Mouse (Mus musculus) activated CD4-positive, CD25-positive, alpha-beta regulatory T cell, adult 9 weeks (primary cell): ENCODE data around the gene Olfr994. TPM values are rescaled to one million over a fixed set of nuclear protein-coding genes. Genes with fewer than 3 reads are reported as not detected.

ENCODE experiments used
- polyA plus RNA-seq: library from polyadenylated mRNA; unstranded; fragments of 100-300 nt; shearing (Covaris generic); gene quantifications from one replicate; pipeline ENCODE4 v1.2.1, GENCODE M21; 2017

Gene Olfr994
- not detected for polyA plus RNA-seq

DNA sequence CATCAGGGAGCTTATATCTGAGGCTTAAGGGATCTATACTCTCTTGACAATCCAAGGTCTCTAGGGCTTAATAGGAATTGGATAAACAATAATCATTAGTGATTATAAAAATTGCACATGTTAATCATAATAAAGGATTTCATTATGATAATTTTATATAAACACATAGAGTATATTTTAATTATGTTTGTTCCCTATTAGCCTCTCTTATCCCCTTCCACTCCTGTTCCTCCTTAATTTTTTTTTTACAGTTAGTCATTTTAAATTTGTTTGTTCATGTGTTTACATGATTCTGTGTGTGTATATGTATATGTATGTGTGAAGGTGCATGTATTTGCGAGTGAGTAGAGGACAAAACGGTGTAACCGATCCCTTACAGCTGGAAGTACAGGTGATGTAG lies at the start of gene Olfr994:
Gene Olfr994, minus strand, starts transcription at position 101 of the 400 bp plus-strand sequence.

GRCm38 (mm10) chr2:85443539-85443938 lies 7.3 kb upstream of the Olfr994 start, which contains the start of gene Olfr995:
Olfr995 (minus strand) TSS chr2:85443639.

DNA sequence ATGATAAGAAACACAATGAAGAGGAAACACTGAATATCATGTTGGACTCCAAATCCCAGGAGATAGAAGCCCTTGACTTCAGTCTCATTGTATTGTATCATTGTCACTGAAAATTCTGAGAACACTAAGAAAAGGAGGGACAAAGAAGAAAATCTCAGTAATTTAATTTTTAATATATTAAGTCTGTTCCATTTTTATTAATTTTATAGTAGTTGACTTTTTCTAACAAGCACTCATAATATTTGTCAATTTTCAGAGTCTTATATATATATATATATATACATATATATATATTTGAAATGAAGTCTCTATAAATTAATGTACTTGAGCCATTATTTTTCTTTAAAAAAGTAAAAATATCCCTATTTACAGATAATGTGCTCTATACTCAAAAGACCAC lies 21.5 kb downstream of the Olfr994 start, which contains the start of gene Olfr993:
Gene Olfr993, minus strand, starts transcription at position 101 of the 400 bp plus-strand sequence.

DNA sequence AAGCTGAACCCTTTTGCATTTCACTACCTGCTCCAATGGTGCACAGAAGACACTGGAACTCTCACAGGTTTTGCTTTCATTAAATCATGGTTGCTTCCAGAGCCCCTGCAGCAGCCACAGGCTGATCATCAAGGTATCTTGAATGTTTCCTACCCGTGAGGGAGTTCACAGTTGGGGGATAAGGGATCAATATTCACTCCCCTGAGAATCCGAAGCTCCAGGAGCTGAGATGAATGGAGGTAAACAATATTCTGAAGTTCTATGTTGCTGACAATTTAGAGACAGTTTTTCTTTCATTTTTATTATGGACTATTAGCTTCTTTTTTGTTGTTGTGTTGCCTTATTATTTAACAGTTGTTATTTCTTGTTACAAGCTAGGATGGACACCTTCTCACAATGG lies 26.9 kb downstream of the Olfr994 start, which contains the start of gene Olfr992:
Gene Olfr992, minus strand, starts transcription at position 101 of the 400 bp plus-strand sequence.

Other genes with a start within 250 kb of the Olfr994 start
- not detected for gene Lrrc55, start 239.3 kb downstream of the Olfr994 start, polyA plus RNA-seq
- gene Olfr987, start 97.1 kb downstream of the Olfr994 start, polyA plus RNA-seq = 0.26 TPM
- gene Olfr988, start 73.2 kb downstream of the Olfr994 start, polyA plus RNA-seq = not detected
- gene Olfr992, start 27.0 kb downstream of the Olfr994 start, polyA plus RNA-seq = not detected
- not detected for gene Olfr993, start 21.6 kb downstream of the Olfr994 start, polyA plus RNA-seq
- gene Olfr995, start 7.2 kb upstream of the Olfr994 start, polyA plus RNA-seq = not detected
- not detected for gene 4833423E24Rik, start 82.6 kb upstream of the Olfr994 start, polyA plus RNA-seq
- not detected for gene Olfr996, start 142.8 kb upstream of the Olfr994 start, polyA plus RNA-seq
- not detected for gene Olfr998, start 152.5 kb upstream of the Olfr994 start, polyA plus RNA-seq
- not detected for gene Olfr1000, start 175.5 kb upstream of the Olfr994 start, polyA plus RNA-seq
- not detected for gene Olfr1002, start 214.3 kb upstream of the Olfr994 start, polyA plus RNA-seq
- not detected for gene Olfr154, start 228.0 kb upstream of the Olfr994 start, polyA plus RNA-seq
- gene Olfr1006, start 242.3 kb upstream of the Olfr994 start, polyA plus RNA-seq = not detected